Mouse (Mus musculus) heart, adult 2 months (tissue): ENCODE results near the gene Slc25a26.

ENCODE experiments used
- CTCF ChIP-seq: fragments of 200-600 bp; IDR thresholded peaks from 2 replicates; pipeline ENCODE4 v1.8.1; 2022; ENCODE audit warnings: antibody characterized with exemption, mild to moderate bottlenecking, moderate library complexity
- EP300 ChIP-seq: fragments of 200-500 bp; IDR thresholded peaks from 2 replicates; pipeline ENCODE4 v1.6.1; 2011; ENCODE audit warnings: low read depth, low read length, control low read depth; ENCODE audit not compliant: insufficient read depth
- POLR2A ChIP-seq: fragments of 200-500 bp; IDR thresholded peaks from 2 replicates; pipeline ENCODE4 v1.6.1; 2011; ENCODE audit warnings: mild to moderate bottlenecking, low read depth, low read length, control low read depth; ENCODE audit not compliant: insufficient read depth

DNA sequence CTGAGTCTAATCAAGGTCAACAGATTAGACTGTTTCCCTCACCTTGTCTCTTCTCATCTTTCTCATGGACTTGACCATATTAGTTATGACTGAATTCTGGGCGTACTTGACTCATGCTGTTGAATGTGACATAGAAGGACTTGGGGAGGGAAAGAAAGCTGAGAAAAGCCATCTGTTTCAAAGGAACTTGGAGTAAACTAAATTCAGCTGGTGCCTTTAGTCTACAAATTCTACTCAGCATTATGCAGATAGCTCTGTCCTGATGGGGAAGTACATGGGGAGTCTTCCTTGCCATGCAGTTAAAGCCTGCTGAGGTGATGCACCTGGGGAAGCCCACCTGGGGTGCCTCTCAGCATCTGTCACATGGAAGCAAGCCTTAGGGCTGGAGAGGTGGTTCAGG is 37.5 kb downstream of the Slc25a26 start:
- TF ChIP-seq EP300 (no peak), POLR2A (no peak), CTCF (no peak)
